Mouse (Mus musculus): ENCODE measurements around the gene Tnnc1.

Gene Tnnc1

GRCm38 (mm10) chr14:31208084-31208483 lies at the start of gene Tnnc1:
Gene Tnnc1, plus strand, starts transcription at chr14:31208312.
- no peak for DNase-seq (ENCODE audit: extremely low spot score)

GRCm38 (mm10) chr14:31160196-31161150 lies 47.6 kb upstream of the Tnnc1 start:
- DNase-seq (ENCODE audit: extremely low spot score) = no peak

- DNase-seq (ENCODE audit: extremely low spot score) = no peak
Measured at GRCm38 (mm10) chr14:31161191-31161590, 46.9 kb upstream of the Tnnc1 start.

GRCm38 (mm10) chr14:31161638-31162037 lies 46.5 kb upstream of the Tnnc1 start:
- no peak for DNase-seq (ENCODE audit: extremely low spot score)

- DNase-seq (ENCODE audit: extremely low spot score) = no peak
Measured at GRCm38 (mm10) chr14:31164067-31164466, 44.0 kb upstream of the Tnnc1 start.

GRCm38 (mm10) chr14:31165010-31165409 lies 43.1 kb upstream of the Tnnc1 start:
- no peak for DNase-seq (ENCODE audit: extremely low spot score)

- DNase-seq (ENCODE audit: extremely low spot score) = no peak
Measured at GRCm38 (mm10) chr14:31165458-31165857, 42.7 kb upstream of the Tnnc1 start.

GRCm38 (mm10) chr14:31165991-31166630 lies 42.0 kb upstream of the Tnnc1 start:
- DNase-seq (ENCODE audit: extremely low spot score) = no peak

- no peak for DNase-seq (ENCODE audit: extremely low spot score)
Measured at GRCm38 (mm10) chr14:31166827-31167226, 41.3 kb upstream of the Tnnc1 start.

GRCm38 (mm10) chr14:31168425-31168824 lies 39.7 kb upstream of the Tnnc1 start, which contains the start of gene Stab1:
Gene Stab1, minus strand, starts transcription at chr14:31168641.
- no peak for DNase-seq (ENCODE audit: extremely low spot score)

GRCm38 (mm10) chr14:31169508-31169907 lies 38.6 kb upstream of the Tnnc1 start:
- DNase-seq (ENCODE audit: extremely low spot score) = no peak

- DNase-seq (ENCODE audit: extremely low spot score) = no peak
Measured at GRCm38 (mm10) chr14:31170963-31171362, 37.1 kb upstream of the Tnnc1 start.

GRCm38 (mm10) chr14:31171386-31171785 lies 36.7 kb upstream of the Tnnc1 start:
- no peak for DNase-seq (ENCODE audit: extremely low spot score)

GRCm38 (mm10) chr14:31171821-31172220 lies 36.3 kb upstream of the Tnnc1 start:
- DNase-seq (ENCODE audit: extremely low spot score) = no peak

- no peak for DNase-seq (ENCODE audit: extremely low spot score)
Measured at GRCm38 (mm10) chr14:31172781-31173455, 35.2 kb upstream of the Tnnc1 start.

GRCm38 (mm10) chr14:31173537-31173936 lies 34.6 kb upstream of the Tnnc1 start:
- no peak for DNase-seq (ENCODE audit: extremely low spot score)

GRCm38 (mm10) chr14:31177287-31177686 lies 30.8 kb upstream of the Tnnc1 start:
- DNase-seq (ENCODE audit: extremely low spot score) = no peak

GRCm38 (mm10) chr14:31177715-31178114 lies 30.4 kb upstream of the Tnnc1 start:
- DNase-seq (ENCODE audit: extremely low spot score) = no peak

GRCm38 (mm10) chr14:31179677-31180365 lies 28.3 kb upstream of the Tnnc1 start:
- DNase-seq (ENCODE audit: extremely low spot score) = no peak

GRCm38 (mm10) chr14:31181512-31181911 lies 26.6 kb upstream of the Tnnc1 start:
- DNase-seq (ENCODE audit: extremely low spot score) = no peak

- no peak for DNase-seq (ENCODE audit: extremely low spot score)
Measured at GRCm38 (mm10) chr14:31182786-31183290, 25.3 kb upstream of the Tnnc1 start.

Measured in embryo, embryonic 9.5 days (tissue).